Mouse (Mus musculus): ENCODE measurements around the gene Smco3. TPM values are rescaled to one million over a fixed set of nuclear protein-coding genes. Genes with fewer than 3 reads are reported as not detected.

Gene Smco3
- total RNA-seq, 2 experiments from 2014 or later = 0.07 to 0.33 TPM

Other genes with a start within 250 kb of the Smco3 start
- 12.0 and 16.3 TPM in 2 replicates for gene Plbd1, start 173.5 kb downstream of the Smco3 start, total RNA-seq (2015)
- 10.5 and 10.8 TPM in 2 replicates for gene Plbd1, start 173.5 kb downstream of the Smco3 start, total RNA-seq (2017)
- not detected in 2 replicates for gene Gucy2c, start 53.7 kb downstream of the Smco3 start, total RNA-seq (2015)
- not detected in 2 replicates for gene Gucy2c, start 53.7 kb downstream of the Smco3 start, total RNA-seq (2017)
- gene Hist4h4, start 31.0 kb downstream of the Smco3 start, total RNA-seq (2015) = 16.6 and 20.5 TPM in 2 replicates
- gene Hist4h4, start 31.0 kb downstream of the Smco3 start, total RNA-seq (2017) = 38.8 and 46.4 TPM in 2 replicates
- gene H2afj, start 27.2 kb downstream of the Smco3 start, total RNA-seq (2015) = 46.1 and 54.3 TPM in 2 replicates
- 69.3 and 79.7 TPM in 2 replicates for gene H2afj, start 27.2 kb downstream of the Smco3 start, total RNA-seq (2017)
- 1.2 and 2.2 TPM in 2 replicates for gene BC049715, start 7.8 kb downstream of the Smco3 start, total RNA-seq (2015)
- 3.5 and 8.7 TPM in 2 replicates for gene BC049715, start 7.8 kb downstream of the Smco3 start, total RNA-seq (2017)
- 112 and 118 TPM in 2 replicates for gene Wbp11, start 7.2 kb downstream of the Smco3 start, total RNA-seq (2015)
- gene Wbp11, start 7.2 kb downstream of the Smco3 start, total RNA-seq (2017) = 40.9 and 47.7 TPM in 2 replicates
- gene Art4, start 22.3 kb upstream of the Smco3 start, total RNA-seq (2015) = 1.8 and 2.4 TPM in 2 replicates
- 1.8 and 6.0 TPM in 2 replicates for gene Art4, start 22.3 kb upstream of the Smco3 start, total RNA-seq (2017)
- not detected in 2 replicates for gene Mgp, start 40.4 kb upstream of the Smco3 start, total RNA-seq (2015)
- not detected in 2 replicates for gene Mgp, start 40.4 kb upstream of the Smco3 start, total RNA-seq (2017)
- gene Erp27, start 86.7 kb upstream of the Smco3 start, total RNA-seq (2015) = 1.0 and 4.4 TPM in 2 replicates
- 0.25 and 0.91 TPM in 2 replicates for gene Erp27, start 86.7 kb upstream of the Smco3 start, total RNA-seq (2017)
- 0.05 TPM in 1 of 2 replicates, not detected in the other for gene Pde6h, start 88.4 kb upstream of the Smco3 start, total RNA-seq (2015)
- gene Pde6h, start 88.4 kb upstream of the Smco3 start, total RNA-seq (2017) = 0.03 and 0.08 TPM in 2 replicates
- gene Arhgdib, start 106.4 kb upstream of the Smco3 start, total RNA-seq (2015) = 2,686 and 2,904 TPM in 2 replicates
- 1,309 and 1,334 TPM in 2 replicates for gene Arhgdib, start 106.4 kb upstream of the Smco3 start, total RNA-seq (2017)

Data from megakaryocyte progenitor cell, adult 5-6 weeks (primary cell).